Mouse (Mus musculus) CH12.LX (cell line): ENCODE measurements at regions not wholly inside any gene's neighbourhood (a gene's known extent, or its start where the extent isn't known, plus 50 kb on each side); places are given as distances from the start of the nearest gene placed in this dataset.

Source experiments
- CTCF ChIP-seq, 2 experiments: IDR thresholded peaks in 1 of 2; conservative IDR thresholded peaks in 1 of 2; 2 replicates each; pipeline ENCODE4 v1.5.1; 2011 to 2012; ENCODE audit warnings: low read depth in 2 of 2, low read length in 2 of 2, improper control_type of control experiment in 1 of 2, inconsistent platforms in 1 of 2, mild to moderate bottlenecking in 1 of 2, moderate library complexity in 1 of 2
- MAFK ChIP-seq: IDR thresholded peaks from 2 replicates; pipeline ENCODE4 v1.6.1; 2011; ENCODE audit warnings: low read length, improper control_type of control experiment; ENCODE audit not compliant: insufficient replicate concordance

- TF ChIP-seq CTCF (conservative IDR thresholded peaks at IDR 0.05 in 1 of 2, IDR thresholded peaks at IDR 0.05 in 1 of 2; ENCODE audit: low read depth in 2 of 2, low read length in 2 of 2) = no peak
- TF ChIP-seq MAFK = no peak
These were observed 266.7 kb upstream of the Pcdh7 start for GRCm38 (mm10) chr5:57451050-57451449.
